In the genomic region with DNA sequence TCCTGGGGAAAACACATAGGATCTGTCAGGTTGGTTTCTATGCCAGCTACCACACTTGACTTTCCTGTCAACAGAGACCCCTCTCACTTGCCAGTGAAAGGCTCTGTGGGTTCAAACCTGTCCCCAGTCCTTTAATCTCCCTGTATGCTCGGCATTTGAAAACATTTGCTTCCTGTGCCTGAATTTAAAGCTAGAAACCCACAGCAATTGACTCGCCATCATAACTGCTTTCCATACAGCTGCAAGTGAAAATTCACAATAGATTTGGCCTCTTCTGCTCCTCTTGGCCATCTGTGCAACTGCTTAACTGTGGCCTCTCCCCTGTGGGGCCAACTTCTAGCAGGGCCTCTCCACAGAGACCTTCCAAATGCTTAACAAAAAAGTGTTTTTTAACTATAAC, we compare ENCODE assay signal across 9 mouse cellular contexts.
DNase-seq lines count a peak whose midpoint lies in the region; ATAC-seq and TF ChIP-seq lines count a peak whose summit lies in the region.
"Had no signal": no experiment of that assay in that cellular context is flagged by ENCODE, and none has a peak within 500 bp of the region (broad histone marks: within the 10 kb centered on the region; RNA-seq: fewer than 3 reads in every experiment).

No protein-coding gene starts in this region.

- H3K27me3 ChIP-seq in hindbrain, embryonic 15.5 days, result no peaks in the 10 kb centered on the region
- no peaks in the 10 kb centered on the region for H3K27me3 ChIP-seq in midbrain, postnatal 0 days (ENCODE audit: insufficient read depth, low read length)

- no peaks in the 10 kb centered on the region for H3K9me3 ChIP-seq in hindbrain, embryonic 15.5 days
- H3K9me3 ChIP-seq in midbrain, postnatal 0 days (ENCODE audit: low read length), result no peaks in the 10 kb centered on the region

- no peaks in the 10 kb centered on the region for H3K36me3 ChIP-seq in hindbrain, embryonic 15.5 days
- no peaks in the 10 kb centered on the region for H3K36me3 ChIP-seq in midbrain, postnatal 0 days (ENCODE audit: insufficient read depth, low read length)

- TF ChIP-seq CTCF in layer of hippocampus, adult 2 months (conservative IDR thresholded peaks at IDR 0.05), result no peak
- no peak for TF ChIP-seq CTCF in embryonic fibroblast, embryonic 13.5 days (IDR thresholded peaks at IDR 0.05; ENCODE audit: borderline replicate concordance, insufficient read depth, low read length)
- no peak for TF ChIP-seq CTCF in midbrain, postnatal 0 days (IDR thresholded peaks at IDR 0.05)

- no peak for TF ChIP-seq POLR2A in embryonic fibroblast, embryonic 13.5 days (IDR thresholded peaks at IDR 0.05; ENCODE audit: low read depth, low read length)

- H3K4me3 ChIP-seq in layer of hippocampus, adult 2 months, result no peak overlapping the region
- H3K4me3 ChIP-seq in embryonic fibroblast, embryonic 13.5 days (ENCODE audit: insufficient read depth, low read length), result no peak overlapping the region
- no peak overlapping the region for H3K4me3 ChIP-seq in hindbrain, embryonic 15.5 days
- H3K4me3 ChIP-seq in midbrain, postnatal 0 days (ENCODE audit: low read depth, low read length), result no peak overlapping the region

- no peak overlapping the region for H3K4me2 ChIP-seq in hindbrain, embryonic 15.5 days
- no peak overlapping the region for H3K4me2 ChIP-seq in midbrain, postnatal 0 days (ENCODE audit: low read depth, low read length, poor library complexity, severe bottlenecking)

- ATAC-seq in hindbrain, embryonic 15.5 days (ENCODE audit: low FRiP score, low read depth), result no peak
- no peak for ATAC-seq in midbrain, postnatal 0 days (ENCODE audit: low FRiP score)

- H3K4me1 ChIP-seq in embryonic fibroblast, embryonic 13.5 days (ENCODE audit: control insufficient read depth, insufficient read depth, low read length), result peaks cover 13% of the 10 kb centered on the region
- peaks cover 13% of the 10 kb centered on the region for H3K4me1 ChIP-seq in hindbrain, embryonic 15.5 days (replicated peaks)
- H3K4me1 ChIP-seq in midbrain, postnatal 0 days (ENCODE audit: insufficient read depth, low read length), result peaks cover 7% of the 10 kb centered on the region; the same call in 1 of the 2 replicates

- H3K27ac ChIP-seq in layer of hippocampus, adult 2 months, result peak overlapping the region; percentile 82; the same call in 1 of the 2 replicates
- H3K27ac ChIP-seq in embryonic fibroblast, embryonic 13.5 days (ENCODE audit: insufficient read depth, low read length), result peak overlapping the region; percentile 71
- H3K27ac ChIP-seq in hindbrain, embryonic 15.5 days (replicated peaks), result peak overlapping the region; percentile 71
- peak overlapping the region; percentile 68; the same call in 1 of the 2 replicates for H3K27ac ChIP-seq in midbrain, postnatal 0 days (ENCODE audit: low read depth, low read length)

- WGBS in hindbrain, embryonic 15.5 days, result 37% methylated on average over 2 of the region's 2 CpGs
- 14% methylated on average over 2 of the region's 2 CpGs for WGBS in midbrain, postnatal 0 days

- H3K9ac ChIP-seq in hindbrain, embryonic 15.5 days, result no peak overlapping the region
- no peak overlapping the region for H3K9ac ChIP-seq in midbrain, postnatal 0 days (replicated peaks; ENCODE audit: low read length, poor library complexity, severe bottlenecking)

- DNase-seq in layer of hippocampus, adult 2 months (ENCODE audit: low spot score in 2 of 2), result no peak
- no peak for DNase-seq in layer of hippocampus, postnatal 25 days (ENCODE audit: extremely low spot score in 1 of 2, low spot score in 1 of 2)
- DNase-seq in midbrain, postnatal 0 days (ENCODE audit: low spot score), result no peak
- no peak for DNase-seq in cerebellum, adult 9-11 months
- DNase-seq in cerebellum, postnatal 4 days (ENCODE audit: low spot score in 2 of 2), result no peak
- DNase-seq in layer of hippocampus, adult 9-10 months (ENCODE audit: low spot score), result no peak
- DNase-seq: right cerebral cortex, postnatal 4 days had no signal
